ENCODE assay signal across 26 mouse cellular contexts in the genomic region with DNA sequence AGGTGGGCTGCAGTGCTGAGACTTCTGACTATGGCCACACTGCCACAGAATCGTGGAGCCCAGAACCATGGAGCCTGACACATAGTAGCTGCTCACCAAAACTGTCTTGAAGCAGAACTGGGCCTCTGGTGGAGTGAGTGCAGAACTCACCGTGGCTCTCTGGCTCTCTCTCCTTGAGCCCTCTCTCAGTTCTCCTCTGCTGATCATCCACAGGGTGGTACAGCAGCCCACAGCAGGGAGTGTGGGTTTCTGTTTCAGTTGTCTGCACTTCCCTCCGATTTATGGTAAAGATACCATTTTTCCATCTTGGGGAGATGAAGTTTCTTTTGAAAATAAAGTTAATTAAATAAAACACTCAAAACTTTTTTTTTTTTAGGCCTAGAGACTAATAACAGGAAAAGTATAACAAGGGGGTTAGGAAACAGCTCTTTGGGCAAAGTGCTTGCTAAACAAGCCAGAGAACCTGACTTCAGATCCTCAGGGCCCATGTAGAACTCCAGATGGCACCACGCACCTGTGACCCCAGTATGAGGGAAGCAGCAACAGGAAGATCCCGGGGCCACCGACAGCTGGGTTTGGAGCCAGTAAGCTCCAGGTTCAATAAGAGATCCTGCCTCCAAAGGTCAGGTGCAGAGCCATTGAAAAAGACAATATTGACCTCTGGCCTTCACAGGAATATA. TPM values are rescaled to one million over a fixed set of nuclear protein-coding genes. Genes with fewer than 3 reads are reported as not detected.
DNase-seq lines count a peak whose midpoint lies in the region; ATAC-seq and TF ChIP-seq lines count a peak whose summit lies in the region.
"Had no signal": no experiment of that assay in that cellular context is flagged by ENCODE, and none has a peak within 500 bp of the region (broad histone marks: within the 10 kb centered on the region; RNA-seq: fewer than 3 reads in every experiment).

No protein-coding gene starts in this region.

- H3K9me3 ChIP-seq in hindbrain, embryonic 12.5 days (replicated peaks), result no peaks in the 10 kb centered on the region
- H3K9me3 ChIP-seq: heart, embryonic 10.5 days; kidney, embryonic 15.5 days; limb, embryonic 13.5 days; midbrain, embryonic 10.5 days had no signal

- peak; percentile 53 for ATAC-seq in granulocyte monocyte progenitor cell, adult 5-6 weeks (replicated peaks; ENCODE audit: poor library complexity, severe bottlenecking)
- no peak for ATAC-seq in hindbrain, embryonic 12.5 days (ENCODE audit: low FRiP score)
- ATAC-seq: hindbrain, embryonic 16.5 days; midbrain, embryonic 16.5 days had no signal

- H3K27me3 ChIP-seq in spleen, adult 2 months (ENCODE audit: control insufficient read depth, insufficient read depth, low read length), result no peaks in the 10 kb centered on the region
- H3K27me3 ChIP-seq in splenic B cell, adult 2 months (ENCODE audit: control insufficient read depth, insufficient read depth, low read length, poor library complexity, severe bottlenecking), result no peaks in the 10 kb centered on the region
- 0 out of 2 replicates have a peak, but pooled peaks cover 5% of the 10 kb centered on the region for H3K27me3 ChIP-seq in hindbrain, embryonic 12.5 days
- H3K27me3 ChIP-seq: embryonic facial prominence, embryonic 12.5 days; kidney, embryonic 15.5 days; limb, embryonic 13.5 days; liver, embryonic 13.5 days had no signal

- H3K4me3 ChIP-seq in spleen, adult 2 months (ENCODE audit: extremely low read depth, insufficient read depth, insufficient read length), result no peak overlapping the region
- H3K4me3 ChIP-seq in hindbrain, embryonic 12.5 days, result no peak overlapping the region
- H3K4me3 ChIP-seq: embryonic facial prominence, embryonic 12.5 days; heart, embryonic 10.5 days; kidney, embryonic 15.5 days; limb, embryonic 13.5 days; liver, embryonic 13.5 days; midbrain, embryonic 10.5 days; myocyte had no signal

- H3K4me1 ChIP-seq in spleen, adult 2 months (ENCODE audit: control insufficient read depth, insufficient read depth, insufficient read length), result peaks cover 44% of the 10 kb centered on the region; the same call in 1 of the 2 replicates
- no peaks in the 10 kb centered on the region for H3K4me1 ChIP-seq in hindbrain, embryonic 12.5 days

- DNase-seq in spleen, adult 2 months (ENCODE audit: low read depth in 1 of 2, low spot score in 2 of 2), result peak in 1 of 2 experiments; percentile 43
- no peak for DNase-seq in spleen, adult 12 weeks (ENCODE audit: low spot score)
- DNase-seq in CD4-positive helper T cell, adult 2 months (ENCODE audit: low read depth, low spot score), result peak; percentile 35
- DNase-seq in splenic B cell, adult 2 months (ENCODE audit: low read depth, low spot score), result peak; percentile 67
- DNase-seq in heart, adult 9 months (ENCODE audit: low spot score in 2 of 2), result no peak
- DNase-seq: adrenal gland, adult 2 months; cerebellum, adult 11 months; cerebellum, adult 9-11 months; gastrocnemius, postnatal 36 days; kidney, adult 11 months; kidney, postnatal 4 days; liver, embryonic 13.5 days; lung, embryonic 14.5 days; right cerebral cortex, adult 18-20 months; right cerebral cortex, postnatal 4 days had no signal

- no peak overlapping the region for H3K4me2 ChIP-seq in hindbrain, embryonic 12.5 days (replicated peaks)
- H3K4me2 ChIP-seq: embryonic facial prominence, embryonic 12.5 days; kidney, embryonic 15.5 days; limb, embryonic 13.5 days; liver, embryonic 13.5 days; lung, embryonic 14.5 days had no signal

- peak overlapping the region; percentile 69 for H3K27ac ChIP-seq in spleen, adult 2 months (ENCODE audit: insufficient read depth, low read length)
- no peak overlapping the region for H3K27ac ChIP-seq in hindbrain, embryonic 12.5 days
- H3K27ac ChIP-seq: embryonic facial prominence, embryonic 12.5 days; heart, embryonic 10.5 days; kidney, embryonic 15.5 days; limb, embryonic 13.5 days; liver, embryonic 13.5 days; midbrain, embryonic 10.5 days had no signal

- no peak for TF ChIP-seq POLR2A in spleen, adult 2 months (IDR thresholded peaks at IDR 0.05; ENCODE audit: low read depth, low read length)

- WGBS in spleen, adult 2 months, result 17% methylated on average over 6 of the region's 6 CpGs
- WGBS in hindbrain, embryonic 12.5 days, result 79% methylated on average over 6 of the region's 6 CpGs

- peak; percentile 16; the same call in 1 of the 2 replicates for TF ChIP-seq CTCF in spleen, adult 2 months (IDR thresholded peaks at IDR 0.05; ENCODE audit: extremely low read depth, insufficient read depth, insufficient read length, insufficient replicate concordance)

- H3K36me3 ChIP-seq in spleen, adult 2 months (ENCODE audit: control insufficient read depth, insufficient read depth, low read length), result no peaks in the 10 kb centered on the region
- H3K36me3 ChIP-seq in splenic B cell, adult 2 months (ENCODE audit: control insufficient read depth, insufficient read depth, low read length, poor library complexity, severe bottlenecking), result no peaks in the 10 kb centered on the region
- no peaks in the 10 kb centered on the region for H3K36me3 ChIP-seq in hindbrain, embryonic 12.5 days
- H3K36me3 ChIP-seq: embryonic facial prominence, embryonic 12.5 days; heart, embryonic 10.5 days; kidney, embryonic 15.5 days; limb, embryonic 13.5 days; liver, embryonic 13.5 days; midbrain, embryonic 10.5 days had no signal

- no peak overlapping the region for H3K9ac ChIP-seq in hindbrain, embryonic 12.5 days
- H3K9ac ChIP-seq: embryonic facial prominence, embryonic 12.5 days; kidney, embryonic 15.5 days; limb, embryonic 13.5 days; liver, embryonic 13.5 days; lung, embryonic 14.5 days had no signal

RNA-seq across cellular contexts. Expression of gene Il21r, which starts 19.8 kb away (rescaled TPM):
- polyA plus RNA-seq in spleen, adult 2 months (2012; rRNA removed), result 138 and 180 TPM in 2 replicates
- 1.8 and 8.8 TPM in 2 replicates for total RNA-seq in granulocyte monocyte progenitor cell, adult 5-6 weeks (2014; fragmentation: Nextera tagmentation)
- 7.5 and 8.2 TPM in 2 replicates for total RNA-seq in granulocyte monocyte progenitor cell, adult 5-6 weeks (2017)
- polyA plus RNA-seq in hindbrain, embryonic 12.5 days (2016; fragmentation: Nextera tagmentation; extraction: Ambion mirVana), result 0.30 and 0.57 TPM in 2 replicates
- polyA plus RNA-seq: neural tube, embryonic 14.5 days had no signal

RNA-seq across cellular contexts. Expression of gene Il4ra, which starts 31.5 kb away (rescaled TPM):
- polyA plus RNA-seq in spleen, adult 2 months (2012; rRNA removed), result 83.4 and 91.5 TPM in 2 replicates
- total RNA-seq in granulocyte monocyte progenitor cell, adult 5-6 weeks (2014; fragmentation: Nextera tagmentation), result 13.4 and 13.6 TPM in 2 replicates
- total RNA-seq in granulocyte monocyte progenitor cell, adult 5-6 weeks (2017), result 17.2 and 22.6 TPM in 2 replicates
- 5.4 and 7.3 TPM in 2 replicates for polyA plus RNA-seq in hindbrain, embryonic 12.5 days (2016; fragmentation: Nextera tagmentation; extraction: Ambion mirVana)

Comparison
In these comparisons a context has a peak if more than half of its experiments do, and no peak if none do; other contexts are left out.
1. DNase-seq: peak in CD4-positive helper T cell, adult 2 months (single experiment) and splenic B cell, adult 2 months (single experiment); none in spleen, adult 12 weeks (single experiment) and heart, adult 9 months (0 of 2).
2. RNA of gene Il21r, which starts 19.8 kb away (polyA plus RNA-seq): 138 to 180 TPM in spleen, adult 2 months; 0.30 to 0.57 TPM in hindbrain, embryonic 12.5 days; every median in the first group is over 10 times any median in the second.
3. RNA of gene Il4ra, which starts 31.5 kb away (polyA plus RNA-seq): 83.4 to 91.5 TPM in spleen, adult 2 months; 5.4 to 7.3 TPM in hindbrain, embryonic 12.5 days; every median in the first group is over 10 times any median in the second.